Mouse (Mus musculus): ENCODE results near the gene Rsrc2. TPM values are rescaled to one million over a fixed set of nuclear protein-coding genes. Genes with fewer than 3 reads are reported as not detected.
A peak's percentile ranks its signal among the peaks of the same experiment; 100 is the strongest.

Rsrc2 gene
- polyA plus RNA-seq, 1 experiment, result 6.0 TPM

DNA sequence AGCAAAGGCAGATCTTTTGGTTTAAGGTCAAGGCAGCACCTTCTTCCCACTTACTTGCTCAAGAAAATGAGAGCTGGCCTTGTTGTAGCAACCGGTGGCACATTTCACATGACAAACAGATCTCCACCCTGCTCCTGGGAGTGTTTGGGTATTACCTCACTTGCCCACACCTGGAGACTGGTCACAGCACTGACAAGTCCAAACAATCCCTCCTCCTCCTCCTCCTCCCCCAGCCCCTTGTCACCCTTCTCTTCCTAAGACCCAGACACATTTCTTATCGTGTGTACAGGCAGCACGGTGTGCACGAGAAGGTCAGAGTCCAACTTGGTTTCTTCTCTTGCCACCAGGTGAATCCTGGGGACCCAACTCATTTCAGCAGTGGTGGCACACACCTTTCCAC is 52.3 kb downstream of the Rsrc2 start:
- Histone ChIP-seq H3K4me1 (ENCODE audit: control insufficient read depth, insufficient read depth, insufficient read length, low read length) (no peaks in the 10 kb centered on the region), H3K27me3 (ENCODE audit: control insufficient read depth, insufficient read depth, low read length) (no peaks in the 10 kb centered on the region), H3K4me3 (ENCODE audit: low read depth, low read length) (no peak overlapping the region), H3K27ac (ENCODE audit: insufficient read depth, low read depth, low read length) (no peak overlapping the region), H3K36me3 (ENCODE audit: control insufficient read depth, insufficient read depth, low read length) (peaks cover 22% of the 10 kb centered on the region)
- 33% methylated on average over 4 of the region's 4 CpGs for WGBS
- TF ChIP-seq POLR2A (IDR thresholded peaks at IDR 0.05; ENCODE audit: low read depth, low read length), result no peak
- TF ChIP-seq CTCF (IDR thresholded peaks at IDR 0.05; ENCODE audit: extremely low read depth, insufficient read length, insufficient replicate concordance, low read depth, low read length), result no peak

DNA sequence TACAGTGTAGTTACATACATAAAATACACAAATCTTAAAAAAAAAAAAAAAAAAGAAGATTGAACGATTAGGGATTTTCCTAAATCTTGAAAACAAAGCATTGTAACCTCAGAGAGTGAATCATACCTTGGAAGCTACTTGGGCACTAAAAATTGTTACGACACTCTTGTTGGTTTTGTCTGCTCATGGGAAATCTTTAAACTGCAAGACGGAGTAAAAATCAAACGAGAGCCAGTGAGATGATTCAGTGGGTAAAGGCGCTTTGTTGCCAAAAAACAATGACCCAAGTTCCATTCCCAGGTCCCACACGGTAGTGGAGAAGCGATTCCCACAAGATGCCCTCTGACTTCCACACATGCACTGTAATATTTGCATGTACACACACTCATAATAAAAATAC is 53.0 kb downstream of the Rsrc2 start:
- Histone ChIP-seq H3K27me3 (ENCODE audit: control insufficient read depth, insufficient read depth, low read length) (no peaks in the 10 kb centered on the region), H3K4me1 (ENCODE audit: control insufficient read depth, insufficient read depth, insufficient read length, low read length) (no peaks in the 10 kb centered on the region), H3K4me3 (ENCODE audit: low read depth, low read length) (no peak overlapping the region), H3K27ac (ENCODE audit: insufficient read depth, low read depth, low read length) (no peak overlapping the region), H3K36me3 (ENCODE audit: control insufficient read depth, insufficient read depth, low read length) (peaks cover 17% of the 10 kb centered on the region)
- no peak for TF ChIP-seq CTCF (IDR thresholded peaks at IDR 0.05; ENCODE audit: extremely low read depth, insufficient read length, insufficient replicate concordance, low read depth, low read length)
- no peak for TF ChIP-seq POLR2A (IDR thresholded peaks at IDR 0.05; ENCODE audit: low read depth, low read length)
- 76% methylated on average over 7 of the region's 7 CpGs for WGBS

DNA sequence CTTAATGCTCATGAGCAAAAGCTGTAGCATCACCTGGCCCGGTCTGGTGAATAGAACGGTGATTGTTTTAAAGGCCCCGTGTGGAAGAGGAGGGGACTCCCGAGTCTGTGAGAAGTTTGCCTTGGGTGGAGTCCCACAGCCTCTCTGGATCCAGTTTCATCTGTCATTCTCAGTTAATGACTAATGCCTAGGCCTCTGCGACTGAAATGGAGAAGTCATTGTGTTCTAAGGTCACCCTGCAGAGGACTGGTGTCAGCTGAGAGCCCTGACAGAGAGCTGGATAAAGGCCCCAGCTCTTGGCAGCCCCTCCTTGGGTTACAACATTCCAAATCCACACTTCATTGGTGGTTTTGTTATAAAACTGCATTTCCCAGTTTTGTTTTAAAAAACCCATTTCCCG is 54.7 kb downstream of the Rsrc2 start:
- H3K4me3 ChIP-seq (ENCODE audit: low read depth, low read length), result no peak overlapping the region
- H3K36me3 ChIP-seq (ENCODE audit: control insufficient read depth, insufficient read depth, low read length), result peaks cover 6% of the 10 kb centered on the region; the same call in 1 of the 2 replicates
- H3K27me3 ChIP-seq (ENCODE audit: control insufficient read depth, insufficient read depth, low read length), result no peaks in the 10 kb centered on the region
- no peak for TF ChIP-seq CTCF (IDR thresholded peaks at IDR 0.05; ENCODE audit: extremely low read depth, insufficient read length, insufficient replicate concordance, low read depth, low read length)
- no peak for TF ChIP-seq POLR2A (IDR thresholded peaks at IDR 0.05; ENCODE audit: low read depth, low read length)
- WGBS, result 32% methylated on average over 6 of the region's 6 CpGs
- H3K27ac ChIP-seq (ENCODE audit: insufficient read depth, low read depth, low read length), result no peak overlapping the region
- H3K4me1 ChIP-seq (ENCODE audit: control insufficient read depth, insufficient read depth, insufficient read length, low read length), result no peaks in the 10 kb centered on the region

DNA sequence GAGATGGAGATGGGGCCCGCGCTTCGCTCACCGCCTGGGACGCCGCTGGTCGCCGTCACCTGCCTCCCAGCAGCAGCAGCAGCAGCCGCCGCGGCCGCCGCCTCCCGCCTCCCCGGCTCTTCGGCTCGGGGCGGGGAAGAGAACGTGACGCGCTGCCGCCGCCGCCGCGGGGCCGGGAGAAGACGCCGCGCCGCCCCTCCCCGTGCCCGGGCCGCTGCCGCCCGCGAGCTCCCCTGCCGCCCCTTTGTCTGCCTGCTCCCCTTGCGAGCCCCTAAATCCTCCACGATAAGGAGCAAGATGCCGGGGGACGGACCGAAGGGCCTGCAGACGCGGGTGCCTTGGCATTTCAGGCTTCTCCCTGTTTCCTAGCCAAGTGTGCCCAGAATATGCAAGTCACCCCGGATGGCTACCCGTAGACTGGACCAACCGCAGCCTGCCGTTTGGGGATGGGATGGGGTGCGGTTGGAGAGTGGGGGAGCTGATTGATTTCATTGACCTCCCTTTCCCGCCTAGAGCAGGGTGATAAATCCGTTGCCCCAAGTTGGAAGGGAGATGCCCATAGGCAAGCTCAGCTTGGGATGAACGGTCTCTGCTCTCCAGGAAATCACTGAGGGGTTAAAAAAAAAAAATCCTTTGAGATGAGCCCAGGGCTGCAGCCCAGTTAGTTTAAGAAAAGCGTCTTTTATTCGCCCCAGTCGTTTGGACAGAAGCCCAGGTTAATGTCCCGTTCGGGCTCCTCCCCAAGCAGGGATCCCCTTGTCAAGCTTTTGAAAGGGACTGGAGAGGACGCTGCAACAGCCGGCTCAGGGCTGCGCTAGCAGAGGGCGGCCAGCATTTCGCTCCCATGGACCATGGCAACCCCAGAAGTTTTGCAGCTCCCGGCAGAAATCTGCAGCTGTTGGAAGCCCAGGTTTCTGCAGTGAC is 64.7 kb downstream of the Rsrc2 start, which contains the start of gene Clip1:
TSS of gene Clip1 (minus strand) at position 398 of the 924 bp plus-strand sequence.
- Histone ChIP-seq H3K27me3 (ENCODE audit: control insufficient read depth, insufficient read depth, low read length) (no peaks in the 10 kb centered on the region), H3K4me3 (ENCODE audit: low read depth, low read length) (peak within 1 kb of the TSS; percentile 98), H3K36me3 (ENCODE audit: control insufficient read depth, insufficient read depth, low read length) (no peaks in the 10 kb centered on the region), H3K27ac (ENCODE audit: insufficient read depth, low read depth, low read length) (peak within 1 kb of the TSS; percentile 79), H3K4me1 (ENCODE audit: control insufficient read depth, insufficient read depth, insufficient read length, low read length) (peaks cover 5% of the 10 kb centered on the region)
- under 1% methylated on average over 55 of the region's 64 CpGs for WGBS
- TF ChIP-seq CTCF (IDR thresholded peaks at IDR 0.05; ENCODE audit: extremely low read depth, insufficient read length, insufficient replicate concordance, low read depth, low read length), result no peak
- peak; percentile 44; the same call in 1 of the 2 replicates for TF ChIP-seq POLR2A (IDR thresholded peaks at IDR 0.05; ENCODE audit: low read depth, low read length)

DNA sequence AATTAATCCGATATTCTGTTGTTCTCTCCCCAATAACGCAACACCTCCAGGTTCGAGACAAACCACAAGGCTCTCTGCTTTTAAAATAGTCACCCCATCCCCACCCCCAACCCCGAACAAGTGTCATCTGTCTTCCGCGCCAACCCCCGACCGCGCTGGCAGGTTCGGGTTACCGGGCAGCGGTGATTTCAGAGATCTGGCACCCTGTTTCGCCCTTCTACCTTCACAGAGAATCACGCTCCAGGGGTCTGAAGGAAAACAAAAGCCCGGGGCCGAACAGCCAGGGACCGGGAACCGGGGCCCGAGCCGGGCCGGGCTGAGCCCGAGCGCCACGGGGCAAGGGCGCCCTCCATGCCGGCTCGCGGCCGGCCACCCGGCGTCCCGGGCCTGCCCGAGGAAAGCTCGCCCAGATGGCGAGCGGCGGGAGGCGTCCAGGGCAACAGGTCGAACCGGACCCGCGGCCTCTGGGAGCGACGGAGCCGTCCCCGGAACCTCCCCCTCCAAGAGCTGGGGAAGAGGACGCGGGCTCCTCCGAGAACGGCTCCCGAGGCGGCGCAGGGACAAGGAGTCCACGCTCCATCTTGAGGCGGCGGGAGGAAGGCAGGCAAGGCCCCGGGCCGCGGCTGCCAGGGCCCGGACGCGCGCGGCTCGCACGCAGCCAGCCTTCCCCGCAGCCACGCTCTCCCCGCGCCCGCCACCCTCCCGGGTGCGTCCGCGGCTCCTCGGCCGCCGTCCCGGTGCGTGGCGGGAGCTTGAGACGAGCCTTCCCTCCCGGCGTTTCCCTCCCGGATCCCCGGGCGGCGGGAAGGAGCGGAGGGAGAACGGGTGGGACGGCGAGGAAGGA is 65.6 kb downstream of the Rsrc2 start:
- H3K36me3 ChIP-seq (ENCODE audit: control insufficient read depth, insufficient read depth, low read length), result no peaks in the 10 kb centered on the region
- H3K27ac ChIP-seq (ENCODE audit: insufficient read depth, low read depth, low read length), result peak overlapping the region; percentile 79
- H3K27me3 ChIP-seq (ENCODE audit: control insufficient read depth, insufficient read depth, low read length), result no peaks in the 10 kb centered on the region
- H3K4me1 ChIP-seq (ENCODE audit: control insufficient read depth, insufficient read depth, insufficient read length, low read length), result peaks cover 5% of the 10 kb centered on the region
- peak overlapping the region; percentile 98 for H3K4me3 ChIP-seq (ENCODE audit: low read depth, low read length)
- WGBS, result 1% methylated on average over 88 of the region's 92 CpGs
- no peak for TF ChIP-seq POLR2A (IDR thresholded peaks at IDR 0.05; ENCODE audit: low read depth, low read length)
- TF ChIP-seq CTCF (IDR thresholded peaks at IDR 0.05; ENCODE audit: extremely low read depth, insufficient read length, insufficient replicate concordance, low read depth, low read length), result no peak

DNA sequence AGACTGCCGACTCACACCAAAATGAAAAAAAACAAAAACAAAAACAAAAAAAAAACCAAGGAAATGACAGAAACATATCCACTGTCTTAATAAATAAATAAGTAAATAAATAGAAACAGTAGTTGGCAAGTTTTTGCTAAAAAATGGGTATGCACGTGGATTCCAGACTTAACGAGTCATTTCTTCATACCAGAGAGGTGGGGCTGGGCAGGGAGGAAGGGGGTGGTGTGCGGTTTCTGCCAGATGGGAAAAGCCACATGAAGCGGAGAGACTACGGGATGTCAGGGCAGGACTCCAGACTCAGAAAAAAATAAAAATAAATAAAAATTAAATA is 66.2 kb downstream of the Rsrc2 start:
- 10% methylated on average over 6 of the region's 6 CpGs for WGBS
- Histone ChIP-seq H3K4me1 (ENCODE audit: control insufficient read depth, insufficient read depth, insufficient read length, low read length) (peaks cover 5% of the 10 kb centered on the region), H3K36me3 (ENCODE audit: control insufficient read depth, insufficient read depth, low read length) (no peaks in the 10 kb centered on the region), H3K27ac (ENCODE audit: insufficient read depth, low read depth, low read length) (no peak overlapping the region), H3K4me3 (ENCODE audit: low read depth, low read length) (peak overlapping the region; percentile 98), H3K27me3 (ENCODE audit: control insufficient read depth, insufficient read depth, low read length) (no peaks in the 10 kb centered on the region)
- TF ChIP-seq POLR2A (IDR thresholded peaks at IDR 0.05; ENCODE audit: low read depth, low read length) (no peak), CTCF (IDR thresholded peaks at IDR 0.05; ENCODE audit: extremely low read depth, insufficient read length, insufficient replicate concordance, low read depth, low read length) (no peak)

DNA sequence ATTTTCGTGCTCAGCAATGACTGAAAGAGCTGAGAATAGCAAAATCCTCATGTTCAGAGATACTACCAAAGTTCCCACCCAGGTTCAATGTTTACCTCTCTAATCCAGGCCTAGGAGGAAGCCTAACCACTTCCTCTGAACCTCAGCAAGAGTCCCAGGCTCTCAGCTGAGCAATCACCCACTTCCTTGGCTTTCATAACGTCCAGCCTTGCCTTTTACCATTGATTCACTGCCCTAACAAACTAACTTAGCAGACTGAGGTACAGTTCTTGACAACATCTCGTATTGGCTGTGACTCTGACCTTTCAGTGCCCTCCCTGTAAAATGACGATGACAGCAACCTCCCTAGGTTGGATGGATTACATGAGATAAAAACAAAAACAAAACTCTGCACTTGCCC is 66.8 kb downstream of the Rsrc2 start:
- H3K4me1 ChIP-seq (ENCODE audit: control insufficient read depth, insufficient read depth, insufficient read length, low read length), result peaks cover 5% of the 10 kb centered on the region
- TF ChIP-seq CTCF (IDR thresholded peaks at IDR 0.05; ENCODE audit: extremely low read depth, insufficient read length, insufficient replicate concordance, low read depth, low read length) (no peak), POLR2A (IDR thresholded peaks at IDR 0.05; ENCODE audit: low read depth, low read length) (no peak)
- peak overlapping the region; percentile 13 for H3K27ac ChIP-seq (ENCODE audit: insufficient read depth, low read depth, low read length)
- H3K36me3 ChIP-seq (ENCODE audit: control insufficient read depth, insufficient read depth, low read length), result no peaks in the 10 kb centered on the region
- WGBS, result 34% methylated on average over 4 of the region's 4 CpGs
- no peak overlapping the region for H3K4me3 ChIP-seq (ENCODE audit: low read depth, low read length)
- no peaks in the 10 kb centered on the region for H3K27me3 ChIP-seq (ENCODE audit: control insufficient read depth, insufficient read depth, low read length)
